Mouse (Mus musculus) MEL (cell line): Measurements from ENCODE around the gene Ier3.

Experiments
- CHD1 ChIP-seq: IDR thresholded peaks from 2 replicates; pipeline ENCODE4 v1.6.1; 2012; ENCODE audit warnings: low read depth, mild to moderate bottlenecking, inconsistent platforms, low read length, improper control_type of control experiment
- CHD2 ChIP-seq: IDR thresholded peaks from 2 replicates; pipeline ENCODE4 v1.6.1; 2011; ENCODE audit warnings: low read length, improper control_type of control experiment
- CTCF ChIP-seq, 3 experiments: IDR thresholded peaks in 2 of 3; conservative IDR thresholded peaks in 1 of 3; 2 replicates each; pipeline ENCODE4 v1.5.1; 2011 to 2012; ENCODE audit warnings: low read length in 3 of 3, low read depth in 2 of 3, mild to moderate bottlenecking in 2 of 3, improper control_type of control experiment in 1 of 3, inconsistent platforms in 1 of 3, mixed read lengths in 1 of 3, moderate library complexity in 1 of 3; ENCODE audit not compliant: control insufficient read depth in 1 of 3, insufficient read depth in 1 of 3, poor library complexity in 1 of 3, severe bottlenecking in 1 of 3
- EP300 ChIP-seq, 2 experiments: IDR thresholded peaks; 2 replicates each; pipeline ENCODE4 v1.6.1; 2011; ENCODE audit warnings: improper control_type of control experiment in 2 of 2, low read length in 2 of 2, low read depth in 1 of 2, mild to moderate bottlenecking in 1 of 2
- GATA1 ChIP-seq: IDR thresholded peaks from 2 replicates; pipeline ENCODE4 v1.6.1; 2011; ENCODE audit warnings: low read depth, low read length, improper control_type of control experiment
- MAFK ChIP-seq: IDR thresholded peaks from 2 replicates; pipeline ENCODE4 v1.6.1; 2011; ENCODE audit warnings: low read depth, mild to moderate bottlenecking, low read length, improper control_type of control experiment, borderline replicate concordance
- MAZ ChIP-seq: IDR thresholded peaks from 2 replicates; pipeline ENCODE4 v1.6.1; 2012; ENCODE audit warnings: low read depth, mild to moderate bottlenecking, inconsistent platforms, low read length, improper control_type of control experiment
- POLR2A ChIP-seq, 2 experiments: IDR thresholded peaks; 2 replicates each; pipeline ENCODE4 v1.6.1; 2011 to 2012; ENCODE audit warnings: low read length in 2 of 2, mild to moderate bottlenecking in 2 of 2, control low read depth in 1 of 2, improper control_type of control experiment in 1 of 2, low read depth in 1 of 2, moderate library complexity in 1 of 2; ENCODE audit not compliant: control insufficient read depth in 1 of 2, insufficient read depth in 1 of 2, poor library complexity in 1 of 2
- POLR2AphosphoS5 ChIP-seq: IDR thresholded peaks from 2 replicates; pipeline ENCODE4 v1.6.1; 2012; ENCODE audit warnings: low read depth, borderline replicate concordance, mild to moderate bottlenecking, inconsistent platforms, low read length, moderate library complexity, mixed read lengths
- SMC3 ChIP-seq: IDR thresholded peaks from 2 replicates; pipeline ENCODE4 v1.6.1; 2011; ENCODE audit warnings: low read depth, low read length, improper control_type of control experiment
- UBTF ChIP-seq: IDR thresholded peaks from 2 replicates; pipeline ENCODE4 v1.6.1; 2012; ENCODE audit warnings: low read depth, mild to moderate bottlenecking, inconsistent platforms, low read length, improper control_type of control experiment, moderate library complexity, borderline replicate concordance; ENCODE audit not compliant: insufficient read depth
- USF2 ChIP-seq, 2 experiments: IDR thresholded peaks; 2 replicates each; pipeline ENCODE4 v1.6.1; 2011 to 2012; ENCODE audit warnings: improper control_type of control experiment in 2 of 2, low read length in 2 of 2, borderline replicate concordance in 1 of 2, inconsistent platforms in 1 of 2, low read depth in 1 of 2, mild to moderate bottlenecking in 1 of 2; ENCODE audit not compliant: insufficient read depth in 1 of 2
- ZNF384 ChIP-seq: IDR thresholded peaks from 2 replicates; pipeline ENCODE4 v1.6.1; 2012; ENCODE audit warnings: low read depth, mild to moderate bottlenecking, inconsistent platforms, low read length, improper control_type of control experiment

DNA sequence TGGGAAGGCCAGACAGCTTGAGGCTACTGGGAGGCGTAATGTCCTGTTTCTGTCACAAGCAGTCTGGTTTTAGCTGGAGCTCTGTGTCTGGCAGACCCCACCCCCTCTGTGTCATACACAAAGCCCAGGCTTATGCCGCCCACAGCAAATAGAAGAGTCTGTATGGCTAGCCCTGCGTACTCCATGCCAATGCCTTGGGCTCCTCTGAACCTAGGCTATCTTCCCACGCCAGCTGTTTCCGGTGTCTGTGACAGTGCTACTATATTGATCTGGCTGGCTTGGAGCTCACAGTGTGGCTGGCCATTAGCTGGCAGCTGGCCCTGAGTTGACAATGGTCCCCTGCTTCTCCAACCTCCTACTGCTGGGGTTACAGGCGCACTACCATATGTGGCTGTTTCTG, 37.5 kb upstream of the Ier3 start:
- TF ChIP-seq UBTF (no peak), GATA1 (no peak), CTCF (IDR thresholded peaks at IDR 0.05 in 2 of 3, conservative IDR thresholded peaks at IDR 0.05 in 1 of 3; ENCODE audit: control insufficient read depth in 1 of 3, insufficient read depth in 1 of 3, low read depth in 2 of 3, low read length in 3 of 3, poor library complexity in 1 of 3, severe bottlenecking in 1 of 3) (no peak), POLR2A (IDR thresholded peaks at IDR 0.05; ENCODE audit: control insufficient read depth in 1 of 2, insufficient read depth in 1 of 2, low read depth in 1 of 2, low read length in 2 of 2, poor library complexity in 1 of 2) (no peak), ZNF384 (no peak), CHD2 (no peak), MAFK (no peak), EP300 (IDR thresholded peaks at IDR 0.05; ENCODE audit: low read depth in 1 of 2, low read length in 2 of 2) (no peak), USF2 (IDR thresholded peaks at IDR 0.05; ENCODE audit: borderline replicate concordance in 1 of 2, insufficient read depth in 1 of 2, low read depth in 1 of 2, low read length in 2 of 2) (no peak), CHD1 (no peak), SMC3 (no peak), MAZ (no peak), POLR2AphosphoS5 (no peak)
